Mouse (Mus musculus): ENCODE results near the gene Slc9a8. TPM values are rescaled to one million over a fixed set of nuclear protein-coding genes. Genes with fewer than 3 reads are reported as not detected.
A peak's percentile ranks its signal among the peaks of the same experiment; 100 is the strongest.

Slc9a8 gene
- total RNA-seq, 2 experiments from 2014 or later: 26.2 to 32.4 TPM

DNA sequence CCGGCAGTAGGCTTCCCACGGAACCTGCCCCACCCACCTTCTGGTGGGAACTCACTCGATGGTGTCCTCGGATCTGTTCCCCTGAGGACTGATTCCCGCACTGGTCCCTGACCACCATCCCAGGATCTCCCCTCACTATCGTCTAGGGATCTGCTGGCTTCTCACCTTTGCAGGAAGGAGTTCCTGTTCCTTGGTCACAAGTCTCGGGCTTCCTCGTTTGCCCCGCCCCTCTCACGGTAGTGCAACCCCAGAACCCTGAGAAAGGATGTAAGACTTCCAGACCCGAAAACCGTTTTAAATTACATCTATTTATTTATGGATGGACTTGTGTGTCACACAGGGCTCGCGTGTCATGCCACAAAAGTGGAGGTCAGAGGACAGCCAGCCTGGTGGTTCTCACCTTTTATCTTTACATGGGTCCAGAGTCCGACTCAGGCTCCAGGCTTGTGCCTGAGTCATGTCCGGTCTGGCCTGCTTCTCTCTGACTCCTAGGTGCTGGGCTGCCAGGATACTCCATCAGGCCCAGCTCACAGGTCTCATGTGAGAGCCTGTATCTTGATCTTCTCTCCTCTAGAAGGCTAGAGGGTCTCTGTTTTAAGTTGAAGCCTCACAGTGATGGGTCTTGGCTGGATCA, 14.1 kb upstream of the Slc9a8 start:
- no peak for DNase-seq (ENCODE audit: low spot score in 2 of 2)

GRCm38 (mm10) chr2:167414461-167414860, 7.1 kb upstream of the Slc9a8 start:
- DNase-seq (ENCODE audit: low spot score in 2 of 2): no peak

DNA sequence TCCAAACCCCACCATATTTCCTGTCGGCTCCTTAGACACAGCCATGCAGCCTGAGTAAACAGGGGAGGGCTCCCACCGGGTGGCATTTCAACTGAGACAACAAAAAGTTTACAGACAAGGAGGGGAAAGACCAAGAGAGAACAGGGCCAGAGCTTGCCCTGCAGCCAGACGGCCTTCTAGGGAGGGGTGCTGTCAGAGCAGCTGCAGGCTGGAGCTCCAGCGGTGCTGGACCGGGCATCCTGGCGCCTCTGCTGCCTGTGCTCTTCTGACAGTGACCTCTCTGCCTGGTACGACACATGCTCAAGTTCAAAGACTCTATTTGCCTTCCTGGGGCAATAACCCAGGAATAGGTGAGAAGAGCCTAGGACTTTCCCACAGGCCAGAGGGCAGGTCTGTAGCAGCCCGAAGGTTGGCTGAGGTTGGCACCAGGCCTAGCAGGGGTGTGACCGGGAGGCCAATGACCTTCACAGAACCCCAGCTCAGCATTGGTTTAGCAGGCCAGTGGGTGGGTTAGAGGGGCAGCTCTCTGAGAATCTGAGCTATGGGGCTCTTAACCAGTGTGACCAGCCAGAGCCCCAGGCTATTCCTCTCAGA, 5.4 kb upstream of the Slc9a8 start:
- no peak for DNase-seq (ENCODE audit: low spot score in 2 of 2)

DNA sequence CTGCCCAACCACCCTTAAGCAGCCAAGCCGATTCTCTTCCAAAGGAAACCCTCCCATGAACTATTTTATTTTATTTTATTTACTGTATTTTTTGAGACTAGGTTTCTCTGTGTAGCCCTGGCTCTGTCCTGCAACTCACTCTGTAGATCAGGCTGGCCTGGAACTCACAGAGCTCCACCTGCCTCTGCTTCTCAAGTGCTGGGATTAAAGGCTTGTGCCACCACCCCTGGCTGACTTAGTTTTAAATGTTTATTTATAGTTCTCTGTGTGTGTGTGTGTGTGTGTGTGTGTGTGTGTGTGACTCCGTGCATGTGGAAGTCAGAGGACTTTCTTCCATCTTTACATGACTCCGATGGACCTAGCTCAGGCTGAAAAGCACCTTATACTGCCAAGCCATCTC, 4.5 kb upstream of the Slc9a8 start:
- DNase-seq (ENCODE audit: low spot score in 2 of 2): no peak

DNA sequence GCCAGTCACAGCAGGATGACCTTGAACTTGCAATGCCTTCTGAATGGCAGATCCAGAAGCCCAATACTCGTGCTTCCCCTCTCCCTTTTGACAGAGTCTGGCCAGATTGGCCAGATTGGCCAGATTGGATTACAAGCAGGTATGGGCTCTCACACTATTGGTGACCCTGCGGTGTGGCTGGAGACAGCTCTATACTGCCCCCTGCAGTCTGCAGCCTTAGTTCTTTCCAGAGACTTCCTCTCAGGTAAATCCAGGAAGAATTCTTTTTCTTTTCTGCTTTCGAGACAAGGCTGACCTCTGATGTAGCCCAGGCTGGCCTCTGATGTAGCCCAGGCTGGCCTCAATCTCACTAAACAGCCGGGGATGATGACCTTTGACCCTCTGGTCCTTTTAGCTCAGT, 3.8 kb upstream of the Slc9a8 start:
- peak; percentile 69 to 76 for DNase-seq (ENCODE audit: low spot score in 2 of 2)

DNA sequence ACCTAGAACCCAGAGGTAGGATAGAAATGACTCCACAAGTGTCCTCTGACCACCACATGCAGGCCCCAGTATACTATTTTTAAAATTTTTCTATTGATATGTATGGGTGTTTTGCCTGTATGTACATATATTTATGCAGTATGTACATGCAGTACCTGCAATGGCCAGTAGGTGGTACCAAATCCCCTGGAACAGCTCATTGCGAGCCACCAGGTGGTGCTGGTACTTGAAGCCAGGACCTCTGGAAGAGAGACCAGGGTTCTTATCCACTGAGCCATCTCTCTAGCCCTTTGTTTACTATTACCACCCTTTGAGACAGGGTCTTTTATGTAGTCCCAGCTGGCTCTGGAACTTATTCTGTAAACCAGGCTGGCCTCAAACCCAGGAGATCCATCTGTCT, 2.3 kb upstream of the Slc9a8 start:
- DNase-seq (ENCODE audit: low spot score in 2 of 2): peak; percentile 38 to 71

- DNase-seq (ENCODE audit: low spot score in 2 of 2): no peak
Observed at GRCm38 (mm10) chr2:167420811-167421241, 686 bp upstream of the Slc9a8 start.

GRCm38 (mm10) chr2:167422150-167422470, 598 bp downstream of the Slc9a8 start:
- DNase-seq (ENCODE audit: low spot score in 2 of 2): no peak

DNA sequence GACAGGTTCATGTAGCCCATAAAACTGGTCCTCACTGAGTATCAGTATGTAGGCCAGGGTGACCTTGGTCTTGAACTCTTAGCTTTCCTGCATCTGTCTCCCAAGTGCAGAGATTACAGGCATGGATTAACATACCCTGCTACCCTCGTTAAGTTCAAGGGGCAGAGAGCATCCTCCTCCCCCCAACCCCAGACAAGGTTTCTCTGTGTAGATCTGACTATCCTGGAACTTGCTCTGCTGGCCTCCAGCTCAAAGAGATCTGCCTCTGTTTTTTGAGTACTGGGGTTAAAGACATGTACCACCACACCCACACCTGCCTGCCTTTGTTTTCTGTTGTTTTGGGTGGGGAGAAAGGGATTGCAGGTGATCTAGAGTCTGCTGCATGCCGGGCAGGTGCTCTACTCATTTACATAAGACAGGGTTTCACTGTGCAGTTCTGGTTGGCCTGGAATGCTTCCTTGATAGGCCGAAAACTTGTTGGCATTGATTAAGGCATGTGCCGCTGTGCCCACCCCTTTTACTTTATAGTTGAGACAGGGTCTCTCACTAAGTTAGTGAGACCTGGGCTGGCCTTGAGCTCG, 1.6 kb downstream of the Slc9a8 start:
- no peak for DNase-seq (ENCODE audit: low spot score in 2 of 2)

DNA sequence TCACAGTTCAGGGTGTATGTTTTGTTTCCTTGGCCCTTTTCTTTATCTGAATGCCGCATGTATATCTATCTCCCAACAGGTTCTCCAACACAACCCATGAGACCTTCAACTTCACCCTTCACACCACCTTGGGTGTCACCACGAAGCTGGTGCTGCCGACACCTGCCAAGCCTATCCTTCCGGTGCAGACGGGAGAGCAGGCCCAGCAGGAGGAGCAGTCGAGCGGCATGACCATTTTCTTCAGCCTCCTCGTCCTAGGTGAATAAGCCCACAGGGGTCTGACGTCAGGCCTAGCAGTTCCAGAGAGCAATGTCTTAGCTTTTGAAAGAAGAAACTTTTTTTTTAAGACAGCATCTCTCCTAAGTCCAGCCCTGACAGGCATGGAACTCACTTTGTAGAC, 2.5 kb downstream of the Slc9a8 start:
- no peak for DNase-seq (ENCODE audit: low spot score in 2 of 2)

DNA sequence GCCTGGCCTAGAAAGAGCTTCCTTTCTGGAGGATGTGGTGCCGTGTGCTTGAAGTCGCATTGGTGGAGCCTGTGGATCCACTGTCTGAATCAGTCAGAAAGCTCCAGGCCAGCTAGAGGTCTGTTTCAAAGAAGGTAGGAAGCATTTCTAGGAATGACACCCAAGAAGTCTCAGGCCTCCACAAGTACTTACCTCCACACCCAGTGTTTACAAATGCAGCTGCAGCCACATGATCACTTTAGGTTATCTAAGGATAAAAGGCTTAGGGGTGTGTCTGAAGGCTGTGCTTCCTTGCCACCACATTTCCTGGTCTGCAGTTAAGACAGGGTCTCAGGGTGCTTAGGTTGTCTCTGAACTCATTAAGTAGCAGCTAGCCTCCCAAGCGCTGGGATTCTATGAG, 3.0 kb downstream of the Slc9a8 start:
- no peak for DNase-seq (ENCODE audit: low spot score in 2 of 2)

- DNase-seq (ENCODE audit: low spot score in 2 of 2): no peak
Observed at GRCm38 (mm10) chr2:167425407-167425806, 3.9 kb downstream of the Slc9a8 start.

DNA sequence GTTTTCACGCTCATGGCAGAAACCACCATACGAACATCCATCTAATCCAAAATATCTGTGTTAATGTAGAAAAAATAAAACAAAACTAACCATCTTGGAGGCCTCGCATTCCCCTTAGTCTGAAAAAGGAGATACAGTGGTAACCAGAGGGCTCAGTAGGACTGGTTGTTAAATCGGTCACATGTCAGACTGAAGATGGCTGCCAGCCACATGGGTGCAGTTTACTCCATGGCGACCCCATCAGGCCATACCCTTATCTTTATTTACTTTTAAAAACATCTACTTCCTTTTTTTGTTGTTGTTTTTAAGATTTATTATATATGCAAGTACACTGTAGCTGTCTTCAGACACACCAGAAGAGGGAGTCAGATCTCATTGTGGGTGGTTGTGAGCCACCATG, 8.1 kb downstream of the Slc9a8 start:
- DNase-seq (ENCODE audit: low spot score in 2 of 2): no peak

DNA sequence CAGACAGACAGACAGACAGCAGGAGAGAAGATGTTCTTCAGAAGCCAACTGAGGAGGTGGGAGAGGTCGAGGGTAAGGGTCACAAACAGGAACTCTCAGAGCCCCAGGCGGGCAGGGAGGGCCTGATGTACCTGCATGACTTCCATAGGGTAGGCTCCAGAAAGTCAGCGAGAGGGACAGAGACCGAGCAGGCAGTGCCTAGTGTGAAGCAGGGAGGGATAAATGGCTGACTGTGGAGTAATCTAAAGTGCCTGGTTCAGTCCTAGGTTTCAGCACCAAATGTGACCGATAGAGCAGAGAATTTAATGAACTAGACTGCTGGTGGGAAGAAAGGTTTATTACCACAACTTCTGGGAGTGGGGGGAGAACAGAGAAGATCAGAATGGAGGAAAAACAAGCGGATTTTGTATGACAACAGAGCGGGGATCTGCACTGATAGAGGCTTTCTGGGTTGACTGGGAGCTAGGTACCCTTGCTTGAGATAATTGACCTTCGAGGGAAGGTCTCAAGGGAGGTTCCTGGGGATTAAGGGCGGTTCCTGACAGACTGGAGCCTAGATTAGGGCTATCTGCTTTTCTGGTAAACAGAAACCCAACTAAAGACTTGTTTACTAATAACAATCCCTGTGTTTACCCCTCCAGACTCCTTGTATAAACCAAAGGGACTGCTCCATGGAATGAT, 9.4 kb downstream of the Slc9a8 start:
- no peak for DNase-seq (ENCODE audit: low spot score in 2 of 2)

DNA sequence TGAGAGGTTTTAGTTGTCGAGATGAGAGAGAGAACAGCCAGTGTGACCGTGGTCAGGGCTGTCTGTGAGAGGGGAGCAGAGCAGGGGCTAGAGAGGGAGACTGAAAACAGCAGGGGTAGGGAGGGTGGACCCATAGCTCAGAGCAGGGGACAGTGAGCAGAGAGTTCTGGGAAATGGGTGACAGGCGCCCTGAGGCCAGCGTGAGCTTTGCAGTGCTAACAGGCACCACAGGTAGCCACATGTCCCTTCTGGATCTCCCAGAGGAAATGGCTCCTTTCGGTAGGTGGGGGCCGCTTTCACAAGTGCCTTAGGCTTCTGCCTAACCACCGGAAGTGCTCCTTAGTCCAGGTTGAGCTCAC, 9.9 kb downstream of the Slc9a8 start:
- no peak for DNase-seq (ENCODE audit: low spot score in 2 of 2)

- DNase-seq (ENCODE audit: low spot score in 2 of 2): no peak
Observed at GRCm38 (mm10) chr2:167434570-167434969, 13.1 kb downstream of the Slc9a8 start.

GRCm38 (mm10) chr2:167435631-167436030, 14.1 kb downstream of the Slc9a8 start:
- DNase-seq (ENCODE audit: low spot score in 2 of 2): no peak

- DNase-seq (ENCODE audit: low spot score in 2 of 2): no peak
Observed at GRCm38 (mm10) chr2:167436371-167436770, 14.9 kb downstream of the Slc9a8 start.

DNA sequence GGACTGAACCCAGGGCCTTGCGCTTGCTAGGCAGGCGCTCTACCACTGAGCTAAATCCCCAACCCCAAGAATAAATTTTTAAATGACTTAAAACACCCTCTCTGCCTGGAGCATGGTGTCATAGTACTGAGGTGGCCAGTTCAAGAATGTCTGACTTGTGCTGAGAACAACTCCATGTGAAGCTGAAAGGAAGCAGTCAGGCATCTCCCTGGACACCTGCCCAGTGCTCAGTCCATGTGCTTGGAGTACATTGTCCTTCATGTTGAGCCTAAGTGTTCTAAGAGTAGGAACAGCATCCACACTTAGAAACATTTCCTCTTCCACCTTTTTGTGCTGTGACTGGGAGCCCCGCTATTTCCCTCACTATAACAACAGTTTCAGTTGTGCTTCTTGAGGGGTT, 17.9 kb downstream of the Slc9a8 start:
- DNase-seq (ENCODE audit: low spot score in 2 of 2): no peak

DNA sequence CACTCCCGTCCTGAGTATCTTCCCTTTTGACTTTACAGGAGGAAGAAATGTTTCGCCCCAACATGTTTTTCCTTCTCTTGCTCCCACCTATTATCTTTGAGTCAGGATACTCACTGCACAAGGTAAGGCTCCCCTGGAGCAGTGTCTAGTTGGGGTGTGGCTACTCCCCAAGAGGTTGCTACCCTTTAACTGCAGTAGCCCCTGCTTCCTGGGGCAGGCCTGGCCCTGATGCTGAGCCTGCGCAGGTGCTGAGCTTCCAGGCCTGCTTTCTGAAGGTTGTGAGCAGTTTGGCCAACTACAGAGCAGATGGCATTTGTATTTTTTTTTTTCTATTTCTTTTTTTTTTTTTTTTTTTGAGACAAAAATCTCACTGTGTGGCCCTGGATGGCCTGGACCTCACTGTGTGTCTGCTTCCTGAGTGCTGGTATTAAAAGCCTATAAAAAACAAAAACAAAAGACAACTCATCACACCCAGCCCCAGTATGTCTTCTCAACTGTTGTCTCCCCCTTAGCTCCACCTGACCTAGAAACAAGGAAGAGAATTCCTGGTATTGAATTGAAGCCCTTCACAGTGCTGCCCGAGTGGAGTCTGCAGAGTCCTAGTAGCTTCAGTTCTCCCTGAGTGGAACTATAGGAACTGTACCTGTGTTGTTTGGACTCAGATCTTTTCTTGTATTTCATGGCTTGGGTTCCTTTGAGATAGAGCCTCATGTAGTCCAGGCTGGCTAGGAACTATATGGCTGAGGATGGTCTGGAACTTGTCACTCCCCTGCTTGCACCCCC, 22.1 kb downstream of the Slc9a8 start:
- no peak for DNase-seq (ENCODE audit: low spot score in 2 of 2)

DNA sequence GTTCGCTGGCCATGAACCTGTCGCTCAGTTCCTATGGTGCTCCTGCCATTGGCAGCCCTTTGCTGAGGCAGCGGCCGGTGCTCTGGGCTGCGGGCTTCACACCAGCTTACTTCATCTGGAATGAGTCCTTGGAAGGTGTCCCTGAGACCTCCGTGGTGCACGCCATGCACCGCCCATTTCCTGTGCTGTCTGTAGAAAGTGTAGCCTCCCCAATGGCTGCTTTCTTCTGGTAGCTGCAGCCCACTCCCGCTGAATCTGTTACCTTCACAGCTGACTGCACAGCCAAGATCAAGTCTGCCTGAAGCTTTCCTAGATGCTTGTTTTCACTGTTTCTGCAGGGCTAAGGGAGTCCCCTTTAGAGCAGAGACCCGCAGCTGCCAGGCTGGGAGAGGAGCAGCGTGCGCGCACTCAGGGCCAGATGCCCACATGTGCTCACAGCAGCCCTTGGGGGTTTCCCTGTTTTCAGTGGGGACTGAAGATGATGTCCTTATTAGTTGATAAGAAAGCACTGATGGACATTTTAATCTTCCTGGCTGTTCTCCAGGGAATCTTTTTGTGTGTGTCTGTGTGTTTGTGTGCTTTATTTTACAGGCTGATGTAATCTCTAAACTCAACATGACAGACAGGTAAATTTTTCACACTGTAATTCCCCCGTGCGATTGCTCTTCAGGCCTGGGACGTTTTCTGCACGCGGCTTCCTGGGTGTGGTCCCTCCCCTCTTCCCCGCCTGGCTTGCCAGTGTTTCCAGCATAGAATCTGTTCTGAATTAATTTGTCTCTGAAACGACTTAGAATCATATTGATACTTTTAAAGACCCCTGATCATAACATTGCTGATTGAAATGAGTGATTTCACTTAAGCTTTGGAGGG, 24.6 kb downstream of the Slc9a8 start:
- DNase-seq (ENCODE audit: low spot score in 2 of 2): no peak

All from left cerebral cortex, adult 18-20 months (tissue).